22 mouse cellular contexts compared by ENCODE assay signal in genomic region chr6:54830048-54830772, GRCm38 (mm10). TPM values are rescaled to one million over a fixed set of nuclear protein-coding genes. Genes with fewer than 3 reads are reported as not detected.
DNase-seq lines count a peak whose midpoint lies in the region; ATAC-seq lines count a peak whose summit lies in the region.
"Had no signal": no experiment of that assay in that cellular context is flagged by ENCODE, and none has a peak within 500 bp of the region (broad histone marks: within the 10 kb centered on the region; RNA-seq: fewer than 3 reads in every experiment).

No protein-coding gene starts in this region.

- H3K4me3 ChIP-seq in forebrain, embryonic 15.5 days: no peak overlapping the region
- no peak overlapping the region for H3K4me3 ChIP-seq in forebrain, embryonic 11.5 days (ENCODE audit: low read depth, low read length)
- no peak overlapping the region for H3K4me3 ChIP-seq in kidney, embryonic 16.5 days (ENCODE audit: low read length)
- H3K4me3 ChIP-seq in limb, embryonic 11.5 days (ENCODE audit: low read depth, low read length): no peak overlapping the region
- H3K4me3 ChIP-seq in limb, embryonic 10.5 days: no peak overlapping the region
- H3K4me3 ChIP-seq: embryonic facial prominence, embryonic 12.5 days; forebrain, embryonic 12.5 days; heart, adult 2 months; heart, embryonic 12.5 days; hindbrain, embryonic 10.5 days had no signal

- no peak for DNase-seq in forebrain, embryonic 11.5 days (ENCODE audit: low spot score)
- no peak for DNase-seq in kidney, adult 11 months
- DNase-seq in limb, embryonic 11.5 days (ENCODE audit: low spot score): peak; percentile 11
- no peak for DNase-seq in limb, embryonic 10.5 days (ENCODE audit: low spot score)
- no peak for DNase-seq in frontal cortex, postnatal 14 days (ENCODE audit: low spot score in 2 of 2)
- DNase-seq: adrenal gland, adult 8-10 months; cerebellum, adult 11 months; cerebellum, adult 8-10 months; cerebellum, postnatal 14 days; embryo, embryonic 11 days; forebrain, postnatal 0 days; gastrocnemius, postnatal 36 days; heart, adult 2 months had no signal

- H3K27ac ChIP-seq in forebrain, embryonic 15.5 days (replicated peaks): 0 out of 2 replicates have a peak overlapping the region, but pooled peaks have one; percentile 5
- H3K27ac ChIP-seq in forebrain, embryonic 11.5 days (ENCODE audit: low read depth, low read length): no peak overlapping the region
- H3K27ac ChIP-seq in kidney, embryonic 16.5 days (ENCODE audit: low read length): peak overlapping the region; percentile 23; the same call in 1 of the 2 replicates
- H3K27ac ChIP-seq in limb, embryonic 11.5 days (replicated peaks; ENCODE audit: low read depth, low read length): no peak overlapping the region
- no peak overlapping the region for H3K27ac ChIP-seq in limb, embryonic 10.5 days
- H3K27ac ChIP-seq: forebrain, embryonic 12.5 days; heart, adult 2 months; hindbrain, embryonic 10.5 days; hindbrain, embryonic 14.5 days had no signal

- H3K4me1 ChIP-seq in forebrain, embryonic 15.5 days: peaks cover 29% of the 10 kb centered on the region
- H3K4me1 ChIP-seq in forebrain, embryonic 11.5 days (replicated peaks; ENCODE audit: control insufficient read depth, insufficient read depth, low read length): no peaks in the 10 kb centered on the region
- peaks cover 19% of the 10 kb centered on the region for H3K4me1 ChIP-seq in kidney, embryonic 16.5 days (ENCODE audit: insufficient read depth, low read length)
- 0 out of 2 replicates have a peak, but pooled peaks cover 3% of the 10 kb centered on the region for H3K4me1 ChIP-seq in limb, embryonic 11.5 days (ENCODE audit: control insufficient read depth, insufficient read depth, low read length)
- peaks cover 11% of the 10 kb centered on the region for H3K4me1 ChIP-seq in limb, embryonic 10.5 days

- H3K36me3 ChIP-seq in forebrain, embryonic 15.5 days: no peaks in the 10 kb centered on the region
- H3K36me3 ChIP-seq in forebrain, embryonic 11.5 days (ENCODE audit: control insufficient read depth, insufficient read depth, low read length): no peaks in the 10 kb centered on the region
- H3K36me3 ChIP-seq in kidney, embryonic 16.5 days (ENCODE audit: insufficient read depth, low read length): no peaks in the 10 kb centered on the region
- no peaks in the 10 kb centered on the region for H3K36me3 ChIP-seq in limb, embryonic 11.5 days (ENCODE audit: control insufficient read depth, insufficient read depth, low read length)
- H3K36me3 ChIP-seq in limb, embryonic 10.5 days: no peaks in the 10 kb centered on the region
- H3K36me3 ChIP-seq: embryonic facial prominence, embryonic 12.5 days; forebrain, embryonic 12.5 days; heart, embryonic 12.5 days; hindbrain, embryonic 10.5 days had no signal

- no peak overlapping the region for H3K9ac ChIP-seq in forebrain, embryonic 15.5 days (replicated peaks)
- no peak overlapping the region for H3K9ac ChIP-seq in forebrain, embryonic 11.5 days (ENCODE audit: low read length)
- H3K9ac ChIP-seq in kidney, embryonic 16.5 days (replicated peaks; ENCODE audit: low read length): no peak overlapping the region
- no peak overlapping the region for H3K9ac ChIP-seq in limb, embryonic 11.5 days (ENCODE audit: low read length)
- H3K9ac ChIP-seq: embryonic facial prominence, embryonic 12.5 days; forebrain, embryonic 12.5 days; forebrain, postnatal 0 days; heart, embryonic 12.5 days; hindbrain, embryonic 14.5 days had no signal

- ATAC-seq in forebrain, embryonic 15.5 days (replicated peaks): no peak
- no peak for ATAC-seq in forebrain, embryonic 11.5 days (replicated peaks; ENCODE audit: low FRiP score)
- ATAC-seq in kidney, embryonic 16.5 days (ENCODE audit: low FRiP score, low TSS enrichment): peak; percentile 59
- ATAC-seq in limb, embryonic 11.5 days (ENCODE audit: insufficient number of reproducible peaks, low FRiP score, low TSS enrichment, low read depth): no peak

- 67% methylated on average over 7 of the region's 7 CpGs for WGBS in forebrain, embryonic 15.5 days
- 78% methylated on average over 7 of the region's 7 CpGs for WGBS in forebrain, embryonic 11.5 days
- 79% methylated on average over 7 of the region's 7 CpGs for WGBS in kidney, embryonic 16.5 days
- 74% methylated on average over 7 of the region's 7 CpGs for WGBS in limb, embryonic 11.5 days
- 81% methylated on average over 7 of the region's 7 CpGs for WGBS in limb, embryonic 10.5 days

- H3K4me2 ChIP-seq in forebrain, embryonic 15.5 days (replicated peaks): no peak overlapping the region
- H3K4me2 ChIP-seq in forebrain, embryonic 11.5 days (ENCODE audit: low read depth, low read length, severe bottlenecking): no peak overlapping the region
- H3K4me2 ChIP-seq in kidney, embryonic 16.5 days (replicated peaks; ENCODE audit: low read depth, low read length): no peak overlapping the region
- H3K4me2 ChIP-seq in limb, embryonic 11.5 days (ENCODE audit: low read depth, severe bottlenecking): no peak overlapping the region
- H3K4me2 ChIP-seq: embryonic facial prominence, embryonic 12.5 days; forebrain, embryonic 12.5 days; heart, embryonic 12.5 days; hindbrain, embryonic 14.5 days had no signal

- no peaks in the 10 kb centered on the region for H3K9me3 ChIP-seq in forebrain, embryonic 15.5 days
- H3K9me3 ChIP-seq in forebrain, embryonic 11.5 days (ENCODE audit: control insufficient read depth, low read length): no peaks in the 10 kb centered on the region
- no peaks in the 10 kb centered on the region for H3K9me3 ChIP-seq in kidney, embryonic 16.5 days (ENCODE audit: low read length)
- no peaks in the 10 kb centered on the region for H3K9me3 ChIP-seq in limb, embryonic 11.5 days (ENCODE audit: control insufficient read depth, low read length)
- no peaks in the 10 kb centered on the region for H3K9me3 ChIP-seq in limb, embryonic 10.5 days (replicated peaks)
- H3K9me3 ChIP-seq: embryonic facial prominence, embryonic 12.5 days; forebrain, embryonic 12.5 days; heart, embryonic 12.5 days; hindbrain, embryonic 10.5 days had no signal

- H3K27me3 ChIP-seq in forebrain, embryonic 15.5 days: no peaks in the 10 kb centered on the region
- H3K27me3 ChIP-seq in forebrain, embryonic 11.5 days (ENCODE audit: control insufficient read depth, insufficient read depth, low read length): no peaks in the 10 kb centered on the region
- no peaks in the 10 kb centered on the region for H3K27me3 ChIP-seq in kidney, embryonic 16.5 days (ENCODE audit: insufficient read depth, low read length)
- H3K27me3 ChIP-seq in limb, embryonic 11.5 days (ENCODE audit: control insufficient read depth, insufficient read depth, low read length): no peaks in the 10 kb centered on the region
- no peaks in the 10 kb centered on the region for H3K27me3 ChIP-seq in limb, embryonic 10.5 days (ENCODE audit: low read depth, poor library complexity, severe bottlenecking)
- H3K27me3 ChIP-seq: CH12.LX; embryonic facial prominence, embryonic 12.5 days; forebrain, embryonic 12.5 days; heart, embryonic 12.5 days; Patski had no signal

RNA-seq across cellular contexts. Expression of gene Znrf2, which starts 13.5 kb away (rescaled TPM):
- polyA plus RNA-seq in forebrain, embryonic 15.5 days (2015; fragmentation: Nextera tagmentation; extraction: Ambion mirVana): 18.4 and 22.0 TPM in 2 replicates
- 2.8 and 3.0 TPM in 2 replicates for polyA plus RNA-seq in forebrain, embryonic 11.5 days (2014; fragmentation: Nextera tagmentation; extraction: Ambion mirVana)
- polyA plus RNA-seq in kidney, embryonic 16.5 days (2015; fragmentation: Nextera tagmentation; extraction: Ambion mirVana): 4.1 and 4.4 TPM in 2 replicates
- 2.3 and 3.3 TPM in 2 replicates for polyA plus RNA-seq in limb, embryonic 11.5 days (2014; fragmentation: Nextera tagmentation; extraction: Ambion mirVana)
- 2.0 and 2.3 TPM in 2 replicates for polyA plus RNA-seq in limb, embryonic 10.5 days (2016; fragmentation: Nextera tagmentation; extraction: Ambion mirVana)

Comparison
In these comparisons a context has a peak if more than half of its experiments do, and no peak if none do; other contexts are left out.
1. H3K27ac ChIP-seq: peak in forebrain, embryonic 15.5 days (single experiment) and kidney, embryonic 16.5 days (single experiment); none in forebrain, embryonic 11.5 days (single experiment), limb, embryonic 11.5 days (single experiment) and limb, embryonic 10.5 days (single experiment).